Mouse (Mus musculus) gastrocnemius, adult 2 months (tissue): ENCODE data around the gene Cenpt. TPM values are rescaled to one million over a fixed set of nuclear protein-coding genes. Genes with fewer than 3 reads are reported as not detected.

ENCODE experiments used
- DNase-seq: peaks from one replicate; pipeline ENCODE4 v3.0.0; 2022
- H3K27ac ChIP-seq: fragments of 200-600 bp; 2 replicates; pipeline ENCODE4 v1.8.1; 2022; ENCODE audit warnings: mild to moderate bottlenecking
- H3K4me3 ChIP-seq: fragments of 200-600 bp; 2 replicates; pipeline ENCODE4 v1.8.1; 2022; ENCODE audit warnings: mild to moderate bottlenecking, moderate library complexity
- CTCF ChIP-seq: fragments of 200-600 bp; IDR thresholded peaks from 2 replicates; pipeline ENCODE4 v1.8.1; 2022; ENCODE audit warnings: antibody characterized with exemption, mild to moderate bottlenecking, moderate library complexity
- intact Hi-C: fragments of 180-260 bp; cut with DNase I; formaldehyde crosslinking; loops from one replicate; pipeline ENCODE4 v1.15.1; 2025
- total RNA-seq, 2 experiments: library from RNA; stranded (reverse); gene quantifications; 2 replicates each; pipeline ENCODE4 v1.2.3; 2021

Gene Cenpt
- total RNA-seq, 2 experiments from 2014 or later: 1.0 to 1.8 TPM

DNA sequence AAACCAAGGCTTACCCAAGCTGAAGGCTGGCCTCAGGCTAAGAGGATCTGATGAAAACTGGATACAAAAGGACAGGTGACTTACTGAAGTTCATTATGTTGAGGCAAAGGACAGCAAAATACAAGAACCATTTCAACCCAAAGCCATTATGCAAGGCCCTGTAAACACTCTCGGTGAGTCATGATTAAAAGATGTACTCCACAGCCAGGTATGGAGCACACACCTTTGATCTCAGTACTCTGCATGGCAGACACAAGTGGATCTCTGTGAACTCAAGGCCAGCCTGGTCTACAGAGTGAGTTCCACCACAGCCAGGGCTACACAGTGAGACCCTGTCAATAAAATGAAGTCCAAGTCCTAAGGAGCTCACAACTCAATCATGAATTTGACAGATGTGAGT lies 57.3 kb downstream of the Cenpt start:
- Histone ChIP-seq H3K4me3 (no peak overlapping the region), H3K27ac (no peak overlapping the region)
- no peak for DNase-seq
- TF ChIP-seq CTCF: no peak
- intact Hi-C loops: no loop called here

Other genes starting within 250 kb of the Cenpt start
- 10 to 100 TPM; 15.7 to 20.6 TPM for gene Ripor1, start 248.0 kb downstream of the Cenpt start, total RNA-seq
- gene Ctcf, start 216.7 kb downstream of the Cenpt start, total RNA-seq: 10 to 100 TPM; 33.2 to 42.6 TPM
- under 1 TPM in 1 of 2 experiments, not detected in 1; 0.75 TPM for gene Agrp, start 215.9 kb downstream of the Cenpt start, total RNA-seq
- under 1 TPM in 1 of 2 experiments, not detected in 1; 0.17 TPM for gene Carmil2, start 167.0 kb downstream of the Cenpt start, total RNA-seq
- gene Acd, start 152.2 kb downstream of the Cenpt start, total RNA-seq: 1 to 10 TPM; 4.2 to 5.3 TPM
- 1 to 10 TPM; 5.0 to 6.0 TPM for gene Pard6a, start 152.1 kb downstream of the Cenpt start, total RNA-seq
- gene 4933405L10Rik, start 145.6 kb downstream of the Cenpt start, total RNA-seq: not detected
- gene Enkd1, start 145.1 kb downstream of the Cenpt start, total RNA-seq: under 1 TPM; 0.47 to 0.69 TPM
- gene Gfod2, start 94.6 kb downstream of the Cenpt start, total RNA-seq: 1 to 10 TPM; 7.2 to 7.4 TPM
- 10 to 100 TPM; 23.0 to 24.3 TPM for gene Ranbp10, start 25.9 kb downstream of the Cenpt start, total RNA-seq
- gene Tsnaxip1, start 25.5 kb downstream of the Cenpt start, total RNA-seq: not detected
- gene Thap11, start 1.9 kb upstream of the Cenpt start, total RNA-seq: 10 to 100 TPM; 21.9 to 25.0 TPM
- gene Nutf2, start 7.3 kb upstream of the Cenpt start, total RNA-seq: 10 to 100 TPM; 39.2 to 43.4 TPM
- 10 to 100 TPM; 19.7 TPM for gene Edc4, start 27.6 kb upstream of the Cenpt start, total RNA-seq
- under 1 TPM in 1 of 2 experiments, not detected in 1; 0.95 TPM for gene Nrn1l, start 40.3 kb upstream of the Cenpt start, total RNA-seq
- gene Pskh1, start 47.2 kb upstream of the Cenpt start, total RNA-seq: 10 to 100 TPM; 11.3 to 12.8 TPM
- gene Ctrl, start 80.6 kb upstream of the Cenpt start, total RNA-seq: not detected
- 10 to 100 TPM; 17.9 to 26.1 TPM for gene Psmb10, start 85.2 kb upstream of the Cenpt start, total RNA-seq
- gene Lcat, start 90.1 kb upstream of the Cenpt start, total RNA-seq: under 1 TPM; 0.23 to 0.33 TPM
- 10 to 100 TPM in 1 of 2 experiments, 1 to 10 TPM in 1; 9.1 to 14.3 TPM for gene Slc12a4, start 112.8 kb upstream of the Cenpt start, total RNA-seq
- gene Dpep3, start 126.2 kb upstream of the Cenpt start, total RNA-seq: under 1 TPM in 1 of 2 experiments, not detected in 1; 0.17 TPM
- 10 to 100 TPM in 1 of 2 experiments, 1 to 10 TPM in 1; 9.0 to 11.5 TPM for gene Dus2, start 138.1 kb upstream of the Cenpt start, total RNA-seq
- not detected for gene Dpep2nb, start 152.7 kb upstream of the Cenpt start, total RNA-seq
- gene Ddx28, start 158.6 kb upstream of the Cenpt start, total RNA-seq: 10 to 100 TPM; 10.4 to 10.7 TPM
- 10 to 100 TPM; 24.9 to 28.7 TPM for gene Nfatc3, start 205.6 kb upstream of the Cenpt start, total RNA-seq